Mouse (Mus musculus) E14TG2a.4 (cell line): ENCODE data around the gene Pkp4.

ENCODE experiments used
- CTCF ChIP-seq: conservative IDR thresholded peaks from 2 replicates; pipeline ENCODE4 v1.5.1; 2014; ENCODE audit warnings: low read length
- NANOG ChIP-seq: IDR thresholded peaks from 2 replicates; pipeline ENCODE4 v1.6.1; 2014; ENCODE audit warnings: borderline replicate concordance, low read length, mixed read lengths
- POU5F1 ChIP-seq: IDR thresholded peaks from 2 replicates; pipeline ENCODE4 v1.6.1; 2014; ENCODE audit warnings: low read length, borderline replicate concordance

GRCm38 (mm10) chr2:59346443-59346842 lies 185.8 kb downstream of the Pkp4 start:
- no peak for TF ChIP-seq CTCF
- no peak for TF ChIP-seq POU5F1
- no peak for TF ChIP-seq NANOG
